ENCODE assay signal across 8 mouse cellular contexts in the genomic region with DNA sequence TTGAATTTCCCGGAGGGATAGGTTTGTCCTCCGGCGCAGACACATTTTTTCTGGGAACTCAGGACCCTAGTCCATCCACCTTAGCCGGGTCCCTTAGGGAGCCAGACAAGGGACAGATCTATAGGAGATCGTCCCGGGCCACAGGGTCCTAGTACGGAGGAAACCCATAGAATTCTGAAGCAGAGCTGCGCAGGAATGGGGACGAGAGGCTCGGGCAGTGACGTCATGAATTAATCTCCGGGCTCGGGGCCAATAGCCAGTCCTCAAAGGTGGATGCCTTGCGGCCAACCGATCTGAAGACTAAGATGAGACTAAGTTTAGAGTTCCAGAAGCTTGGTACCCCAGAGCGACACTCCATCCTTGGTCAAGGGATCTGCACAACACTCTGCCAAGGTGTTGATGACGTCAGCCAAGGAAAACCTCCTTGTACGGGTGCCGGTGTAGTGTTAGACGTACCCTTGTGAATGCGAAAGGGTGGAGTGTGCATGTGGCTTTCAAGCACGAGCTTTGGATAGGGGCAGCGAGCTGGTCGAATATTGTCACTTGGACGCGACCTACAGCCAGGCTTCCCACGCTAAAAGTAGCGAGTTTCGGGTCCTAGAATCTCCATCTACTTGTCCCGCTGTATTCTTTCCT. TPM values are rescaled to one million over a fixed set of nuclear protein-coding genes. Genes with fewer than 3 reads are reported as not detected.
DNase-seq lines count a peak whose midpoint lies in the region; ATAC-seq lines count a peak whose summit lies in the region.

No protein-coding gene starts in this region.

- no peaks in the 10 kb centered on the region for H3K9me3 ChIP-seq in hindbrain, embryonic 10.5 days

- peaks cover 69% of the 10 kb centered on the region for H3K4me1 ChIP-seq in hindbrain, embryonic 10.5 days (replicated peaks)

- H3K4me3 ChIP-seq in hindbrain, embryonic 10.5 days: peak overlapping the region; percentile 62

- ATAC-seq in frontal cortex, adult (ENCODE audit: low TSS enrichment): 0 out of 2 replicates have a peak, but pooled peaks have one; percentile 24

- peak; percentile 76 for DNase-seq in layer of hippocampus, adult 11-12 months (ENCODE audit: low spot score)
- DNase-seq in layer of hippocampus, adult 9-10 months (ENCODE audit: low spot score): no peak
- DNase-seq in cerebellum, adult 18-20 months: peak; percentile 80 to 85
- peak; percentile 54 for DNase-seq in hindbrain, embryonic 10.5 days (ENCODE audit: low spot score)
- DNase-seq in layer of hippocampus, postnatal 14 days (ENCODE audit: low spot score in 2 of 2): peak; percentile 62 to 75
- peak; percentile 82 for DNase-seq in lung, postnatal 14 days
- peak; percentile 70 for DNase-seq in right cerebral cortex, postnatal 14 days

- peak overlapping the region; percentile 67; the same call in 1 of the 2 replicates for H3K27ac ChIP-seq in hindbrain, embryonic 10.5 days

- peaks cover 81% of the 10 kb centered on the region for H3K27me3 ChIP-seq in hindbrain, embryonic 10.5 days (ENCODE audit: insufficient read depth, poor library complexity, severe bottlenecking)

- no peaks in the 10 kb centered on the region for H3K36me3 ChIP-seq in hindbrain, embryonic 10.5 days

- 3% methylated on average over 30 of the region's 30 CpGs for WGBS in hindbrain, embryonic 10.5 days

RNA-seq across cellular contexts. Expression of a gene that starts 0.5 kb away (rescaled TPM):
- polyA plus RNA-seq in hindbrain, embryonic 10.5 days (2016; fragmentation: Nextera tagmentation; extraction: Ambion mirVana): 7.7 and 8.3 TPM in 2 replicates
- 10 to 100 TPM; 71.0 to 80.3 TPM for total RNA-seq in layer of hippocampus, postnatal 14 days (2021)

RNA-seq across cellular contexts. Expression of a gene that starts 0.5 kb away (rescaled TPM):
- polyA plus RNA-seq in hindbrain, embryonic 10.5 days (2016; fragmentation: Nextera tagmentation; extraction: Ambion mirVana): 1.6 and 1.9 TPM in 2 replicates
- 10 to 100 TPM in 1 of 2 experiments, 1 to 10 TPM in 1; 9.7 to 10.3 TPM for total RNA-seq in layer of hippocampus, postnatal 14 days (2021)

RNA-seq across cellular contexts. Expression of a gene that starts 14.0 kb away (rescaled TPM):
- 1.7 and 2.3 TPM in 2 replicates for polyA plus RNA-seq in hindbrain, embryonic 10.5 days (2016; fragmentation: Nextera tagmentation; extraction: Ambion mirVana)
- 10 to 100 TPM; 50.8 to 53.8 TPM for total RNA-seq in layer of hippocampus, postnatal 14 days (2021)

RNA-seq across cellular contexts. Expression of a gene that starts 30.2 kb away (rescaled TPM):
- polyA plus RNA-seq in hindbrain, embryonic 10.5 days (2016; fragmentation: Nextera tagmentation; extraction: Ambion mirVana): 7.7 and 8.9 TPM in 2 replicates
- total RNA-seq in layer of hippocampus, postnatal 14 days (2021): 10 to 100 TPM; 11.2 to 16.1 TPM
